Mouse (Mus musculus) Muller cell, postnatal 12 days (primary cell): ENCODE results near the gene Coro7.

ENCODE experiments used
- DNase-seq: peaks from one replicate; pipeline ENCODE4 v3.0.0-alpha.2; 2015; ENCODE audit errors: inconsistent ontology term

Gene Coro7

DNA sequence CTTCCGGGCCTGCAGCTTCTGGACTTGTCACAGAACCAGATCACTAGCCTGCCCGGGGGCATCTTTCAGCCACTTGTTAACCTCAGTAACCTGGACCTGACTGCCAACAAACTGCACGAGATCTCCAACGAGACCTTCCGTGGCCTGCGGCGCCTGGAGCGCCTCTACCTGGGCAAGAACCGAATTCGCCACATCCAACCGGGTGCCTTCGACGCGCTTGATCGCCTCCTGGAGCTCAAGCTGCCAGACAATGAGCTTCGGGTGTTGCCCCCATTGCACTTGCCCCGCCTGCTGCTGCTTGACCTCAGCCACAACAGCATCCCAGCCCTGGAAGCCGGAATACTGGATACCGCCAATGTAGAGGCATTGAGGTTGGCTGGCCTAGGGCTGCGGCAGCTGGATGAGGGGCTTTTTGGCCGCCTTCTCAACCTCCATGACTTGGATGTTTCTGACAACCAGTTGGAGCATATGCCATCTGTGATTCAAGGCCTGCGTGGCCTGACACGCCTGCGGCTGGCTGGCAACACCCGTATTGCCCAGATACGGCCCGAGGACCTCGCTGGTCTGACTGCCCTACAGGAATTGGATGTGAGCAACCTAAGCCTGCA is 31.1 kb downstream of the Coro7 start:
- no peak for DNase-seq

DNA sequence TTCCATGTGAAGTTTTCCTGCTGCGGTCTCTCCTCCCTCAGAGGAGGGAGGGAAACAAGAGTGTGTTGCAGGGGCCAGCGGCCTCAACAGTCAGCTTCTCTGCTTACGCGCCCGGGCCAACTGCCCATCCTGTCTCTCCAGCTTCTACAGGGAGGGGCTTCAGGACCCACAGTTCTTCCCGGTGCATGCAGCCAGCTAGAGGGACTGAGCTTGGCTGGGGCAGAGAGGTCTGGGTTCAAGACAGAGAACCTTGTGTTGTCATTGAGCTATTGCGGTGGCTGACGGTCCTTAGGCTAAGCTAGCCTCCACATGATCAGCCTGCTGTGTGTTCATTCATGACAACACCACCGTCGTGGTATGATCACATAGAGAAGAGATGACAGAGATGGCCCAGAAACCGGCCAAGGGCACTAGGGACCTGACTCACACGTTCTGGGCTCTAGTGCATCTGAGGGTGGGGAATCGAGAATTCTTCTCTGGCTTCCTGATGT is 31.9 kb downstream of the Coro7 start:
- peak; percentile 84 for DNase-seq

DNA sequence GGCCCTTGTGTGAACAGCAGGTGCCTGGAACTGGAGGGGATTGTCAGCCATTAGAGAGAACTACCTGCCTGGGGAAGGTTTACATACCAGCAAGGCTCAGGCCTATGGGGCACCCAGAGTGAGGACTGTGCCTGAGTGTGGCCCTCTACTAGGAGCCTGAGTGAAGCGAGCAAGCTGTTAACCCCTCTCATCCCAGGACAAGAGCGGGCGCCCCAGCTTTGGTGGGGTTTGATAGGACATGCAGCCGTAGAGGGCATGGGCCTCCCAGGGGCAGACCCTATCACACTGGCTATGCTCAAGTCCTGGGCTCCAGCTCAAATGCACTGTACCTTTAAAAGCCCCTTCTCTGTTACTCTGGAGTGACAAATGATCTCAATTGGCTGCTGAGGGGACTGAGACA is 32.7 kb downstream of the Coro7 start:
- no peak for DNase-seq

DNA sequence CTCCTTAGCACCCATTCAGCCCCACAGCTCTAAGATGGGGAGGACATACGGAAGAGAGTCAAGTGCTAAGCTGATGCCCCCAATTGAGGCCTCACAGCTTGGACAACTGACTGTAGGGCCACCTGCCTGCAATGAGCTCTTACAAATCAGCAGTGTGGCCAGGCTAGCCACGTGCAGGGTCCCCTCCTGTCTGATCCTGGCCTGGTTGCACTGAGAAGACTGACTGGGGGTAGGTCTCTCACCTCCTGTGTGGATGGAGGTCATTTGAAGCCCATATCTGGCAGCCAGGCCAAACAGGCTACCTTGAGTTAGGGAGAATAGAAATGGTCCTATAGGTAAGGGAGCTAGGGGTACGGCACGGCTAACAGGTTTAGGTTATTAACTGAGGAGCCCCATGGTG is 33.7 kb downstream of the Coro7 start:
- DNase-seq, result no peak

DNA sequence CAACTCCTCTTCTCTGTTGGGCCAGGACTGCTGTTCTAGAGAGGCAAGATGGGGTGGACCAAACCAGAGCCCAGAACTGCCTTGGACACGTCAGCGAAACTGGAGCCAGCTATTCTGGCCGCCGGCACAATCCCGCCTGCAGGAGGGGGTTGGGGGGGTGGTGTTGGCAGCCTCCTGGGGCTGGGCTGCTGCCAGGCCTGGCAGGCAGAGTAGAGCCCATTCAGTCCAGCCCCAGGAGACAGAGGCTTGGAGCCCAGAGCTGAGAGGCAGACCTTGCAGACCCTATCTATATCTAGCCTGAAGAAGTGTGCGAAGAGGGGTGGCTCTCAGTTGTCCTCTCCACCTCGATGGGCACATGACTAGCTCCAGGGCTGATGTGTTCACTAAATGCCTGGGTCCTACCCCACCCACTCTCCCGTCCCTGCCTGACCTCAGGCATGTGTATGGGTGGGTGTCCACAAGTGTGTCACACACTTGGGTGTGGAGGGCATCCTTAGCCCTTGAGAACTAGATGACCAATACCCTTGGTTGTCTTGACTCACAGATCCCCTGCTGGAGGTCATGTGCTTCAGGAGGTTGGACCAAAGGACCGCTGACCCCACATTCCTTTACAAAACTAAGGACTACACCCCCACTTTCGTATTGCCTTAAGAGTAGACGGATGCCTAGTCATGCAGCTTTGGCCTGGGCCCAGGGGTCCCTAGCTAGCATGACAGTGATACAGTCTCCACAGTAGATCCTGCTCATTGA is 35.7 kb downstream of the Coro7 start:
- DNase-seq, result peak; percentile 96

DNA sequence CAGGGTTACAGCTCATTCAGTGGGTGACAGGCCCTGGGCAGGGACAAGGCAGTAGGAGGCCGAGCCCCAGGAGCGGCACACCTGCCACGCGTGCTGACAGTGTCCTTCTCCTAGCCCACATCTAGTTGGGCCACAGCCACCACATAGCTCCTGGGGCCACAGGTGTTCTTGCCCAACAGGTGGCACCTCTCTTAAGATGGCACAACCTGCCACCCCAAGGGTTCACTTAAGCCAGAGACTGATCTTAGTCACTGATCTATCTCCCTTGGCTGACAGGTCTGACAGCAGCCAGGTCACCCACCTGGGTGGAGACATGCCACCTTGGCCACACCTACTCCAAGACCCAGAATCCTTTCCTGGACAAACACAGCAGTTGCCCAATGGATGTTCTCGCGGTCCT is 36.6 kb downstream of the Coro7 start:
- DNase-seq, result no peak

DNA sequence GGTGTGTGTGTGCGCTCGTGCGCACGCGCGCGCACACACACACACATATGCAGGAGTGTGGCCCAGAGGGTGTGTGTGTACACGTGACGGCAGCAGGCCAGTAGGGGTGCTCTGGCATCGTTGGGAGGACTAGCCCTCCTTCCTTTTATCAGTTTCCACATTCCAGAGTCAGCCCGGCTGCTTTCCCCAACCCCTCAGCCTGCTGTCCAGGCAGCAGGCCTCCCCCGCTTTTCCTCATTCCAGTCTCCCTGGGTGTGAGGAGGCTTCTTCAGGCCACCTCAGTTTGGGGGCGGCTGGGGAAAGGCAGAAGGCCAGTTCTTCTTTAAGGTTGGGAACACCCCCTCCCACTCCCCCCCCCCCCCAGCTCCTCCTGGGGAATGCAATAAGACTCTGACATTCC is 37.4 kb downstream of the Coro7 start:
- peak; percentile 90 for DNase-seq

DNA sequence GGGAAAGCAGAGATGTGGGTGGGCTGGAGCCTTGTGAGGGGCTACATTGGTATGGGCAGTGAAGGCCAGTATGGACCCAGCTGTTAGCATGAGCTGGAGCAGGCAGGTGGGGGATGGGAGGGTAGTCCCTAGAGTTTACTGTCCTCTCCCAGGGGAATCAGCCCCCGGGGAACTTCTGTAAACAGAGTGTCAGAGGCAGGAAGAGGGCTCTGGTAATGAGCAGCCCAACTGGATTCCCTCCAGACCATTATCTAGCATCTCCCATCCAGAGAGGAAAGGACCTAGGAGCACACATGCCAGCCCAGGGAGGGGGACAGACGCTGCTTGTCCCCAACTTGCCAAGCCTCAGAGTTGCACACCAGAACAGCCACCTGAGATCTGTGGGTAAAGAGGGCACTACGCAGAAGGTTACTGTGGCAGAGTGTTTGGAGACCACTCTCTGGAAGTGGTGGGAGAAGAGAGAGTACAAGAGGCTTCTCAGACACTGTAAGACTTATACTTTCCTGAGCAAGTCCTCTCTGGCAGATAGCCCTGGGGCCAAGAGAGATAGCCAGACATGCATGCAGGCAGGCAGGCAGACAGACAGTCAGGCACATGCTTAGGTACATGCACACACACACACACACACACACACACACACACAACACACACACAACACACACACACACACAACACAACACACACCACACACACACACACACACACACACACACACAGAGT is 38.3 kb downstream of the Coro7 start:
- DNase-seq, result peak; percentile 51

DNA sequence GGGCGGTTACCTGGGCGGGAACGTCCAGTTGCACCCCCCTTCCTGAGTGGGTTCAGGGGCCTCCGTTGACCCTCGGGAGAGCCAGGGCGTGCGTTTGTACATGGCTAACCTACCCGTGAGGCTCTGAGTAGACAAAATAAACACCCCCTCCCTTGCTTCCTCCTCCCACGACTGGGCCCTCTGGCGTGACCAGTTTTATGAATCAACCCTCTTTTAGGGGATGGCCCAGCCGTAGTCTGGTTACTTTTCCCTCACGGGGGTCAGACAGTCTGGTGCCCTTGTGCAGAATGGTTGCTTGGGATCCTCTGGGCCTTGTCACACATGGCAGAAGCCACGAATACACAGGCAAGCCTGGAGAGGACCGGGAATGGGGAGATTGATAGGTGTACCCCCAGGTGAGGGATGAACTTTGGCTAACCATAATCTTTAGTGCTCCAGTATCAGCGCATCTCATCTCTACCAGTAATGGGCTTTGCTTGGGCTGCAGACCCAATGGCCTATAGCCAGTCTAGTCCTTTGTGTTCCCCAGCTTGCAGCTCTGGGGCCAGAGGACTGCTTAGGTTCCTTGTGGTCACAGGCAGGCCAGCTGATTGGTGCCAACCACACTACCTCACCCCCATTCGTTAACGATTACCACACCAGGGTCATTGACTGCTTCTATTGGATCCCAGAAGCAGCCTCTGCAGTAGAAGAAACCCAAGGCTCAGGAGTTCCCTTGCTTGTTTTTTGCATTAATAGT is 39.1 kb downstream of the Coro7 start:
- DNase-seq, result peak; percentile 76

DNA sequence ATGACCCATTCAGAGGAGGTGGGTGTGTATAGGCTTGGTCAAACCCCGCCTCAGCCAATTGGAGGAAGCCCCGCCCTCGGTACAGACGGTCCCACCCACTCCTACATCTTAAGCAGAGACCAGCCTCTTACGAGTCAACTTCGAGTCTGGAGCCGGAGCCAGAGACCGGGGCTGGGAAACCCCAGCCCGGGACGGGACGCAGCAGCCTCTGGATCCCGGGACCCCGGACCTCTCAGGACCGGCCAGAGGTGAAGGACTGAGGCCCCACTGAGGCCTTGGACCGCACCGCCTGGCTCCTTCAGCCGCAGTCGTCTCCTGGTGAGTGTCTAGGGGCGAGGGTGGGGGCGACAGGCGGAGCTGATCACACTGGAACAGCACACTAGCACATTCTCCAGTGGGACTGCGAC is 39.7 kb downstream of the Coro7 start, which contains the start of the genes Vasn and Dnaja3:
Gene Vasn, plus strand, starts transcription at position 111 of the 407 bp plus-strand sequence.
Gene Dnaja3, plus strand, starts transcription at position 159 of the 407 bp plus-strand sequence.
- DNase-seq, result peak; percentile 92

DNA sequence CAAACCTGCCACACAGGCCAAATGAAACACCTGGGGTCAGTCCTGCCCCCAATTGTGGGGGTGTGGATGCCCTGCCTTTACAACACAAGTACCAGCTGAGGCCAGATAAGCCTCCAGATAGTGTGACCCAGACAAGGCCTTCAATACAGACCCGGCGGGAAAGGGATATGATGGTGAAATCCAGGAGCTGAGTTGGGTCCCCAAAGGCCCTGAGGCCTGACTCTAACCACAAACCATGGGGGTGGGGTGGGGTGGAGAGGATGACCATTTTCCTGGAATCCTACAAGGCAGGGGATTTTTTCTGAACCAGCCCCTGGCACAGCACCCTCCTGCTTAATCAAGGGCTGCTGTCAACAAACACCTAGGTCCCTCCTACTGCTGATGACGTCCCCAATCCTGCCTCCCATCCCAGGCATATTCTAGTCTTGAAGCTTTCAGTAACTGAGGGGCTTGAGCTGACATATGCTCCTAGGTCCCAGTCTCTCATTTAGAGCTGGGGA is 40.6 kb downstream of the Coro7 start:
- no peak for DNase-seq

DNA sequence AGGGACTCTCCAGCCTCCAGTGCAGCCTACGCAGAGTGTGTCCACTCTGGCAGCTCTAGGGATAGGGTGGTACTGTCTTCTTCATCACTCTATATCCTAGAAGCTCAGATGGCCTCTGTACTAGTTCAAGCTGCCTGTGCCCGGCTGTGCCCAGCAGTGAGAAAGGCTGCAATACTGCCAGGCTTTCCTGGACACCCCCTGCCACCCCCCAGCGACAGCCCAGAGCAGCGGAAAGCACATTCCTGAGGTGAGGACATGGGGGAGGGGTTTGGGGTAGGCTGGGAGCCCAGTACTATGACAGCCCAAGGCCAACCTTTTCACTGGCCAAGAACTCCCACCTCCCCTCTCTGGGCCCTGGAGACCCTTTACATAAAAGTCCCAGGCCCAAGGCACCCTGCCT is 43.8 kb downstream of the Coro7 start:
- no peak for DNase-seq

DNA sequence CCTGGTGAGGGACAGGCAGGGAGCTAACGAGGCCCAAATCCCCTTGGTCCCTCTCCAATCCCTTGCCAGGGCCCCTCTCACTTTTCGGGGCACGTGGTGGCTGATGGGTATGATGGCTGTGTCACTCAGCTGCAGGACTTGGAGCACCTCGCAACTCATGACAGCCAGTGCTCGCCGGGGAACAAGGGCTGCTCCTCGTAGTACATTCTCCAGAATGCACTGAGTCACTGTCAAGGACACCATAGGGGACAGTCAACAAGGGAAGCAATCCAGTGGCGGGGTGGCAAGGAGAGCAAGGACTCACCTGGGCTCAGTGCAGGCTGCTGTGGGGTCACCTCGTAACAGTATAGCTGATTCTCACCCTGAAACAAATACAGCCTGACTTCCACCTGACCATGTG is 44.9 kb downstream of the Coro7 start:
- no peak for DNase-seq

DNA sequence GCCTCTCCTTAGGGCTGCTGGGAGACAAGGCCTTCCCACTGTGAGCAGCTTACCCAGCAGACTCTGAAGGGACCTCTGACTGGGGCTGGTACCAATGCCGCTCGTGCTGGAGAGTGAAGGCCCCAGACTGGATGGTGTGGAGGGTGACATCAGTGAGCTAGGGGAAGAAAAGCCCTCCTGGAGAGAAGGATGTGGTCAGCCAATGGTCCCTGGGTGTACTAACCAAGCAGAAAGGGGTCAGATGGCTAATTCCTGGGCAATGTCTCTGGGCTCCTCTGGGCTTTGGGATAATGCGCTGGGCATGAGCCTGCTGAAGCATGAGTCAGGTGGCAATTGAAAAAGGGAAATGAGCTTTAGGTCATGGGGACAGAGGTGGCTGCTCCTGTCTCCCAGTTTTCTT is 45.9 kb downstream of the Coro7 start:
- no peak for DNase-seq

DNA sequence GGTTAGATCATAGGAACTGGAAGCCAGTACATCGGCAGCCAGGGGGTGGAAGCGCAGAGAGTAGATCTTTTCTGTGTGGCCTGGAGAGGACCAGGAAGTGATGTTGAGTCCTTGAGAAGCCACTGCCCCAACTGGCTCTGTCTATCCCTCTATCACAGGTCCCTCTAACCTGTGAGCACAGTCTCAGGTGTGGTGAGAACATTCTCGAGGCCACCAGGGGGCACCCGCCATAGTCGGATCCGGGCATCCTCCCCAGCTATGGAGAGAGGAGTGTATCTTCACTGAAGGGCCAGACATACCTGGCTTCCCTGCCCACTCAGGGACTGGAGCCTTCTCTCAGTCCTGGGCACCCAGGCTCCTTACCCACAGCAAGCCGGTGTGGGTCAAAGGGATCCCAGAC is 47.5 kb downstream of the Coro7 start:
- no peak for DNase-seq

DNA sequence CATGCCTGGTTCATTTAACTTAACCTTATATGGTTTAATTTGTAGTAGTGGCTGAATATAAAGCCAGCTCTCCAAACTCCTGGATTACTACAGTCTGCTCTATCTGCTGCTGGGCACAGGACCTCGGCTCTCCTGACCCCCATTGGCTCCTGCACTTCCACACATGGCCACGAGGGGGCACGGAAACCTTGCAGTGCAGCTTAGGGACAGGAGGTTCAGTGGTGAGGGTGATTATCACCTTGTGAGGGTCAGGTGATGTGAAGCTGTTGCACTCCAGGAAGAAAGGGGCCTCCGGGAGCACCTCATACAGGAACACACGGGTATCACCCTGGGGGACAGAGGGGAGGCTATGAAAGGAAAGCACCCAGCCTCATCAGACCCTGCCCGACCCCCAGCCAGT is 49.6 kb downstream of the Coro7 start:
- DNase-seq, result peak; percentile 72

DNA sequence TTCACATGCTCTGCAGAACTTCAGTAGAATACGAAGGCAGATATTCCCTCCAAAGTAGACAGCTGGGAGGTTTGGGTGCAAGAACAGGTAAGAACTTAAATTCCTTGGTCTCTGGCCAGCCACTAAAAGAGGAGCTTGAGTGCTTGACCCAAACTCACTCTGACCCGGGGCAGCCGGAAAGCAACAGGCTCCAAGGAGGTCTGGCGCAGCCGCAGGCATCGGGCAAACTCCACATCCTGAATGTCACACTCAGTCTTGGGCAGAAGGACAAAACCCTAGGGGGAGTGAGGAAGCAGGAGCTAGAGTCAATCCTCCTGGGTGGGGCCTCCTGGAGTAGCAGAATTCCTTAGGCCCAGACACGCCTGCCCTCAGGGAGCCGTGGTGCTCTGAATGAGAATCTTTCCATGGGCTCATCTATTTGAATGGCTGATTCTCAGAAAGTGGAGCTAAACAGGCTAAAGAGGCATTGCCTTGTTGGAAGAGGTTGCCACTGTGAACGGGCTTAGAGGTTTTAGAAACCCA is 50.6 kb downstream of the Coro7 start:
- DNase-seq, result no peak

DNA sequence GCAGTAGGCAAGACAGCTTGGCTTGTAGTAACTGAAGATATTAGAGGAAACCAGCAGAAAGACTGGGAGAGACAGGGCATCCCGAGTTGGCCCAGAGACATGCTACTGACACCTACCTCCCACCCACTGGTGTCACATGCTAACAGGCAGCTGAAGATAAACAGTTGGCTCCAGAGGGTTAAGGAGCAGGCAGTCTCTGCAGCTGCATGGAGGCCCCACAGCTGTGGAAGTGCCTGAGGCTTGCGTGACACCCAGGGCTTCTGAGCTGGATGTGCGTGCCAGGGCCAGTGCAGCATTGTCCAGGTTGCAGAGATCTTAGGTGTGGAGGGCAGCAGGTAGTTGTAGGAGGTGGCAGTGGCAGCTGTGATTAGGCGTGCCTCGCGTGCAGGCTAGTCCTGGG is 52.5 kb downstream of the Coro7 start:
- no peak for DNase-seq

DNA sequence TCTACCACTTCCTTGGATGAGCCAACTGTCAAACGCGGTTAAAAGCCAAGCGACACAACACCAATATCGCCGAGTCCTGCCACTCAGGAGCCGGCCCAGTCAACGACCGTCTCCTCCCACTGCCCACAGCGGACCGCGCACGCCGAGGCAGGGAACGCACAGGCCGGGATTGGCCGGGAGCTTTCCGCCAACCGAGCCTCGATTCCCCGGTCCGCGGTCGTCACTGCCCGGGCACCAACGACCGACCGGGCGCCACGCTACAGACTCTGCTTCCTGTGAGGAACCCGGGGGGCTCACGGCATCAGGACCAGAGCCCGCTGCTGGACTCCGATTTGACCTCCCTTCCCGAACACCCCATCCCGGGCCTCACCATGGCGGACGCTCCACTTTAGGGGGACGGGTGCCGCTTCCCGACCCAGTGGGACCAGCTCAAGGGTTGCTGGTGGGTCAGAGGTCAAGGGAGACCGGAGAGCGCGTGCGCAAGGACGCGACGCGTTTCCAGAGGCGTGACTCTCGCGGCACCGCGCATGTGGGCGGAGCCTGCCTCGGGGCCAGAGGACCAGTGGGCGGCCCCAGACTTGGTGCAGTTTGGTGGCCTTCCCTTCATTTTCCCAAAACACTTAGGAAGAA is 55.0 kb downstream of the Coro7 start, which contains the start of gene Pam16:
Gene Pam16, minus strand, starts transcription at position 508 of the 630 bp plus-strand sequence.
- DNase-seq, result peak; percentile 93

DNA sequence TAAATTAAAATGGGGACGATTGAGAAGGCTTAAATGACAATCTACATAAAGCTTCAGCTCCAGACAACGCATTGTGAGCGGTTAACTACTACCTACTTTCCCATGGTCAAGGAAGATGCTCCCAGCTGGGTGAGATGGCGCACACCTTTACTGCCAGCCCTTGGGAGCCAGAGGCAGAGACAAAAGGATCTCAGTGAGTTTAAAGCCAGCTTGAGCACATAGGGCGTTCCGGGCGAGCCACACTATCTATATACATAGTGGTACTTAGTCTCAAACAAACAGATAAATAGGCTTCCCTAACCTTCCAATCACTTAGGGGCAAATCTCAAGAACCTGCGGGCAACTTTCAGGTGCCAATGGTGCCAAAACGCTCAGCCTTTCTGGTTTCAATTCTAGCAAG is 55.5 kb downstream of the Coro7 start:
- DNase-seq, result peak; percentile 54

DNA sequence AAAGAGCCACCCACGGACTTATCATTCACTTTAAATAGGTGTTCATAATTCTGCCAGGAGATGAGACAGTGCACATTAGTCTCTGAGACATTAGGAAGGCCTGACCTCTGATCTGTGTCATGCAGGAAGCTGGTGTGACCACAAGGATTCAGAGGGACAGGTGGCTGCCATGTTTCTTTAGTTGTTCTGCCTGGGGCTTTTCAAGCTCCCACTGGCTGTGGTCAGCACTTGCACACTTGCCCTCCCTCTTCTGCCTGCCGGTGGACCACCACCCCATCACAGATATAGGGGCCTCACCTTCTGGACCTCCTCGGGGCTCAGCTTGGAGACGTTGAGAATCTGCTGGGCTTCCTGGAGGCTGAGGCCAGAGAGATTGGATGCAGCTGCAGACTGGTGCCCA is 62.7 kb downstream of the Coro7 start:
- no peak for DNase-seq
